Mouse (Mus musculus) spleen, postnatal 10 days (tissue): ENCODE data around the gene C2cd4a.

ENCODE experiments used
- DNase-seq, 2 experiments: peaks; one replicate each; pipeline ENCODE4 v3.0.0; 2021 to 2022; ENCODE audit warnings: low spot score in 2 of 2

The C2cd4a gene

DNA sequence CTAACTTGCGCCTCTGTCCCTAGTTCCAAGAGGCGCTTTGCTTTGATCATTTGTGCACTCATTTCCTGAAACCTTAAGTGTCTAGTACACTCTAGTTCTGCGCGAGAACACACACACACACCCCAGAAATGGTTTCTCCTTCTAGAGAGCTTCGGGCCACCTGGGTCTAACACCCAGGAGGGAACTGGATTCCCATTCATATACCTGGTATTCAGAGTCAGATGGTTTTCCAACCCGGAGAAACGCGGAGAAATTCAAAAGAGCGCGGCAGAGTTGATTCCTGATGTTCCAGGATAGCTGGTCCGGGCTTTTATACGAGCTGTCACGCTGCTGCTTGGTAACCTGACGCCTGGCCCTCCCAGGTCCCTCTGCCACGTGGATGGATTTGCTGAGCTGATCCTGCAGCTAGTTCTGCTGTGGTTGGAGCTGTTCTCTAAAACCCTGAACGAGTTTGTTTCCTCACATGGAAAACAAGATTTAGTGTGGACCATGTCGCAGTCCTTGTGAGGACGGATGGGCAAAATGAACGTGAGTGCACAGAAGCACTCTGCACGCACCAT lies at the start of gene C2cd4a:
TSS of gene C2cd4a (minus strand) at position 285 of the 560 bp plus-strand sequence.
- no peak for DNase-seq

DNA sequence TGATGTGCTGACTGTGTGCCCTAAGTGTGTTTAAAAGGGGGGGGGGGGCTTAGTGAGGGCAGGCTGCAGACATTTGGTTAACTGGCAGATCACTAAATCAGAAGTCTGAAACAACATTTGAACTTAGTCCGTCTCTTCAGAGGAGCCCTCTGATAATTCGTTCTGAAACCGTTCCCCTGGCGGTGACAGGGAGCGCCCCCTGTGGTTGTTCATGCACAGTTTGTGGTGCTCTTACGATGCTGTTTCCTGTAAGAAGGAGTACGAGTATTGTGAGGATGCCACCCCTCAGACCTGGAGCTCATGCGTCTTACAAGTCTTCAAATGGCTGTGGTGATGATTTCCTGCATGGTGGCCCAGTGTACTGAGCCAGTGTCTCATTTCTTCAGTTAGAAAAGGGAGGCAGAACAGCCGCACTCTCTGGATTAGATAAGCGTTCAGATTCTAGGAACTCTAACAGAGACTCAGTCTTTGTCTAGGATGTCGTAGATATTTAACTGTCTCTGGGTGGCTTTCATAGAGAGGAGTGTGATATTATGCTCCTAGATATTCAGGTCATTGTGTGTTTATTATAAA lies 46.2 kb upstream of the C2cd4a start:
- DNase-seq = no peak

DNA sequence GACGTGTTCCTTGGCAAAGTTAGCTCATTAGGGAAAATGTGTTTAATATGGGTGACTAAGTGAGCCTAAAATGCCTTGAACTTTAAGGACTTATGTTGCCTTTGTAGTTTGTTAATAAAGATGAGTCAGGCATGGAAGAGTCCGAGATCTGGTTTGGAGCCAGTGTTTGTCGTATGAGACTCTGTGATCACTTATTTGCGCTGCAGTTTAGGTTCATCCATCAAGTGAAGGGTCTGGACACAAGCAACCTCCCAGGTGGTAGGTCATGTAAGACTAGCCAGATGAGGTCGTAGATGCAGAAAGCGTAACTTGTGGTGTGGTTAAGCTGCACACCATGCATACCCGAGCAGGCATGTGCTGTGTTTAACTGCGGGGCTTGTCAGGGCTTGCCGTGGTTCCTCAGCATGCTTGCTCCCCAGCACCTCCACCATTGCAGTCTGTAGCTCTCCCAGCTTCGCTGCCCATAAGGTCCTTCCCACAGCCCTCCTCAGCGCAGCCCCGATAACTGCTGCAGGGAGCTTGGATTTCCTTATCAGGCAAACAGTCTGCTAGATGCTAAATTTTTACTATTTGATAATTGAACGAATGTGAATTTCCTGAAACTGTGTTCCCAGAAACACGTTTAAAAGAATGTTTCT lies 45.1 kb upstream of the C2cd4a start:
- DNase-seq = no peak

DNA sequence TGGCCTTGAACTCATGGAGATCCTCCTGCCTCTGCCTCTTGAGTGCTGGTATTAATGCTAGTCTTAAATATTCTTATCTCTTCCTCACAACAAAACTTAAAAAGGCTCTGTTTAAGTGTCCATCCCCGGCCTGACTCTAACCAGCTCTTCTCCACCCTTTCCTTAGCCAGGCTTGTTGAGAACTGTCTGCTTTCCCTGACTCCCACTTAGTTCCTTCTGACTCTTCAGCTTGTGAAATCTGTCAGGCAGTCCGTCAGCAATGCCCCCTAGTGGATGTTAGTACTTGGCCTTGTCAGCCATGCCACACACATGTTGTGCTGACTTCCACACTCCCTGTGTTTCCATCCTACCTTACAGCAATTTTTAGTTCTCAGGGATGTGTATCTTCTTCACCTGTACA lies 43.2 kb upstream of the C2cd4a start:
- DNase-seq = peak in 1 of 2 experiments; percentile 33

DNA sequence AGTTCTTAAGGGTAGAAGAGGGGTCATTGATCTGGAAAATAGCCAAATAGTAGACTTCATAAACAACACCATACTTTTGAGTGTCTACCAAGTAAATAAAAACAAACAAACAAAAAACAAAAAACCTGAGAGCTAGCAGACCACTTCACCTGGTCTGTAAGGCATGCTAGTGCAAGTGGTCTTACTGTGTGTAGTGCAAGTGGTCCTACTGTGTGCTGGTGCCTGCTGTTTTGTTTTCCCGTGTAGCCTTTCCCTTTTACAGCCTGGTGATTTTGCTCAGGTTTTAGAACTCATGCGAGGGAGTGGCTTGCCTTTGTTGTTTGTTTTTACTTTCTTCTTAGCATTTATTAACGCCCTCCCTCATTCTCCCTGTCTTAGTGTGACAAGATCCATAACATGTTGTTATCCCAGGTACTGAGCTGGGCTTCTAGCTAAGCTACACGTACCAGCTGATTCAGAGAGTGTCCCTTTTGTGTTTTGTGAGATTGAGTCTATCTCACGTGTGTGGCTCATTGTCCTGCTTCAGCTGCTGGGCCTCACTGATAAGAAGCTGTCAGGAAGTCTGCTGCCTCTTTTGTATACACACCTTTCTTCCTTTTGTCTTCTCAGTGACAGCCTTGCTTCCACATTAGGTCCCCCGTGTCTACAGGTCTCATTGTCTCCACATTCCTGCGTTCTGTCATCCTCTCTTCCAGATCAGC lies 42.5 kb upstream of the C2cd4a start:
- no peak for DNase-seq

DNA sequence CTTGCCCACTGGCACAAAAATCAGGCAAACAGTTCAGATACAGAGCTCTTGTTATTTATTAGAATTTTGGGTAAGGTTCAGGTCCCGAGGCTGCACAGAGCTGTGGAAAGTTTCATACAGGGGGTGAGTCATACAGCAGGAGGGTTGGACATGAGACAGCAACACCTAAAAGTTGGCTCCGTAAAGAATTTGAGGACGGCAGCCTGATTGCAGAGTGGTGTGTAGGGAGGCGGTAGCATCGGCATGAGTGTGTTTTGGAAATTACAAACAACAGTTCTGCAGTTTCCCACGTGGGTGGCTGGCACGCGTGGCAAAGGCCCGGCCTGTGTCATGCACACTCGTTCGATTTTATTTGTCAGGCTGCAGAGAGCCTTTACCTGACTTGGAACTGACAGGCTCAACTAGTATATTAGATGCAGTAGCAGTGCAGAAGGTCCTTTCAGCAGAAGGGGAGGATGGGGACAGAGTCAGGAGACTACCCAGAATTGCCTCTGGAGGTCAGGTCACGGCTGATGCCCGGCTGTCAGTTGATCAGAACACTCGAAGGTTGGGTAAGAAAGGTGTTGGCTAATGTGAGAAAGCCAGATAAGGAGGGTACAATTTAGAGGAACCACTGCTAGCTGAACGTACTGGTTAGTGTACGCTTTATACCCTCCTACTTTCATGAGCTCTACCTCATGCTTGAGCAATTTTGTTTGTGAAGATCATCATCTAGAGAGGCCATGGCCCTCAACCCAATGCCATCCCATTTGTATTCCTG lies 37.7 kb upstream of the C2cd4a start:
- no peak for DNase-seq

DNA sequence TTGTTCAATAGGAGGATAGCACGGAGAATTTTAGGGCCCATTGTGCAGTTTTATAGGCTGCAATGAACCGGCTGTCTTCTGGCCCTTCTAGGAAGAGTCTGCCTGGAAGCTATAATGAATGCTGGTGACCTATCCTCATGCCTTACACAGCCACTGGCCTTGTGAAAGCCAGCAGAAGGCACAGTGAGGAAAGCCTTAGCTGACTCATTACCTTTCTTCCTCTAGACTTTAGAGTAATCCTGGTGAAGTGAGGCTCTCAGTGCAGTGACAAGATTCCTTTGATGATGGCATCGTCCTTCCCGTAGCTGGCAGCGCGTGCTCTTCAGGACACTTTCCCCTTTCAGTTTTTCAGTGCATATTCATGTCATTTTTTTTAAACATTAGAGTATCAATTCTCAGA lies 35.3 kb upstream of the C2cd4a start:
- no peak for DNase-seq

DNA sequence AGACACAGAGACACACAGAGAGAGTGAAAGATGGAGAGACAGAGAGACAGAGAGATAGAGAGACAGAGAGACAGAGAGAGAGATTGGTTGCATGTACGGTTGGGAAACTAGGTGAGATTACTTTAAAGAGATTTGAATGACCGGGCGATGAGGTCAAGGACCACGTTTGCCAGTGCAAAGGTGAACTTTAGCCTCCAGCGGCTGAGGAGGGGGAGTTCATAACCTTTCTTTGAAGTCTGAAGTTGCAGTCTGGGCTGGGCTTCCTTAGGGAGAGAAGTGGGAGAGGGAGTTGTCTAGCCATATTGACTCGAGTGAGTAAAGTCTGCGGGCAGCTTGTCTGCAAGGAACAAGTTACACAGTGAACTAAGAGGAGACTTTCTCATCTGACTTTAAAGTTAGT lies 33.3 kb upstream of the C2cd4a start:
- no peak for DNase-seq

DNA sequence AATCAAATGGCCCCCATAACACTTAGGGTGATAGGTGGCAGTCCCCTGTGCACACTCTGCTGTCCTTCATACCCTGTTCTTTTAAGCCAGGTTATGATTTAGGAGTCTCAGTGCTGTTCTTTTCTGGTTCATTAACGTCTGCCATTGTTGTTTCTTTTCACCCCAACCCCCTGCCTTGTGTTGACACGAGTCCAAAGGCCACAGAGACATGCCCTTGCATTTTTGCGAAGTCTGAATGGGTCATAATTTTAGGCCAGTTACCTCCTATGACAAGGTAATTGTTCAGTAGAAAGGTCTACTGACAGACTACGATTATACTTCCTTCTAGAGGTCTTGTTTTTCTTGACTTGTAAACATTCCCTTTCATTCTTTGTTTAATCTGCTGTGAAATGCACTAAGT lies 31.9 kb upstream of the C2cd4a start:
- DNase-seq = no peak

DNA sequence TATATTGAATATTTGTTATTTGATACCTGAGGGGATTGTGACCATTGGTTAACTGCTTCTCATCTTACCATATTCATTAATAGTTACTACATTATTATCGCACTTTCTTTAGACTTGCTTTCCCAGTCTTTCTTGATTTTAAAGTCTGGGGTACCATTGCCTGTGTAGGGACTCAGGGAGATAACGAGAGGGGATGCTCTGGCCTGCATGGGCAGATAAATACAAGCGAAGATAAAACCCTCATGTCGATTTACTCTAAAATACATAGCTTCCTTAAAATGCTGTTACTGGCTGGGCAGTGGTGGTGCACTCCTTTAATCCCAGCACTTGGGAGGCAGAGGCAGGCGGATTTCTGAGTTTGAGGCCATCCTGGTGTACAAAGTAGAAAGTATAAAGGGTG lies 31.2 kb upstream of the C2cd4a start:
- no peak for DNase-seq

DNA sequence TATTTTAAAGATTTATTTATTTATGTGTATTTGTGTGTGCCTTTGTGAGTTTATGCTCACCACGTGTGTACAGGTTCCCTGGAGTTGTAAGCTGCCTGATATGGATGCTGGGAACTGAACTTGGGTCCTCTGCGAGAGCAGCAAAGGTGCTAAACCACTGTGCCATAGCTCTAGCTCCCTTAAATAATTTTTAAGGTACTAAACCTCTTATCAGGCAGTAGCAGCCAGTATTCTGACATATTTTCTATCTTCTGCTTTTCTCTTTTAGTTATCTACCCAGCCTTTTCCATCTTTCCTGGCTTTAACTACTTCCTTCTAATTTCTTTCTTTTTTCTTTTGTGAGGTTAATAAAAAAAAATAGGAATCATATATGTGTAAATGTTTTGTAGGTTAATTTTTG lies 28.1 kb upstream of the C2cd4a start:
- DNase-seq = no peak

DNA sequence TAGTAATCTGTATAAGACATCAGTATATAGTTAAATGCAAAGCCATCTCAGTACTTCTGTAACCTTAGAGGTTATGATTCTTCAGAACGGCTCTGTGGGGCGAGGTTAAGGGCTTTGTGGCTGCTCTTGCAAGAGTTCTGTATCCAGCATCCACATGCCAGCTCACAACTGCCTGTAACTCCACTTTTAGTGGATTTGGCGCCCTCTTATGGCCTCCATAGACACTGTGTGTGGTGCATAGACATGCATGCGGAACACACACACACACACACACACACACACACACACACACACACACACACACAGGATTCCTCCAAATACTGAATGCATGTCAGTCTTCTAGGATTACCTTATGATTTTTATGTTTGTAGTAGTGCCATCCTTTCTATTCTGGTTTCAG lies 19.0 kb upstream of the C2cd4a start:
- peak in 1 of 2 experiments; percentile 42 for DNase-seq

DNA sequence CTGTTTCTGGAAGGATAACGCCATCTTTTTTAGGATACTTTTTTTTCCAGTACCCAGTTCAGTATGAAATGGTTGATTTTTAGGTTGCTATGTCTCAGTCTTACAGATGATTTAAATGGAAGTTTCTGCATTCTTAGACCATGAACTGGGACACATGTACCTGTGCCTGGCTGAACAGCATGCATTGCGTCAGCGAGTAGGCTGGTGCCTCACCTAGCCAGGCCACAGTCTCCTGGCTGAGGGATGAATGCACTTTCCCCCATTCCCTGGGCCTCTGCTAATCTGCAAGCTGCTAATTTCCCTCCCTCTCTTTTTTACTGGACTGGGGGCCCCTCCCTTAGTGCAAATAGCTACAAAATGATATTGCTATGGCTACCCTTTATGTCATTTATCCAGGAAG lies 17.7 kb upstream of the C2cd4a start:
- no peak for DNase-seq

DNA sequence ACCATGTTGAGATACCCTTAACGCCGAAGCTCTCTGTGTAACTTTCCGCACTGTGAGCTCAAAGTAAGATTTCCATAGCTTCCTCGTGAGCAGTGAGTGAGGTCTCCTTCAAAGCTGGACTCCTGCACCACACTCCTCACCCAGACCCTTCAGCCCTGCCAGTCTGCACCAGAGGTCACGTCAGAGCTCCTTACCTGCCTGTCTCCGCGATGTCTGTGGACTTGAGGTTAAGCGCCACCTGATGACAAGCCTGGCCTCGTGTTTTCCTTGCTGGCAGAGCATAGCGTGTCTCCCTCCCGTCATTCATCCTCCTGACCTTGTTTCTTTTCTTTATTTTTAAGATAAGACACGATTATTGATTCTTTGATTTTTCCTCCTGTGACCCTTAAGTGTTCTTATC lies 17.3 kb upstream of the C2cd4a start:
- no peak for DNase-seq

DNA sequence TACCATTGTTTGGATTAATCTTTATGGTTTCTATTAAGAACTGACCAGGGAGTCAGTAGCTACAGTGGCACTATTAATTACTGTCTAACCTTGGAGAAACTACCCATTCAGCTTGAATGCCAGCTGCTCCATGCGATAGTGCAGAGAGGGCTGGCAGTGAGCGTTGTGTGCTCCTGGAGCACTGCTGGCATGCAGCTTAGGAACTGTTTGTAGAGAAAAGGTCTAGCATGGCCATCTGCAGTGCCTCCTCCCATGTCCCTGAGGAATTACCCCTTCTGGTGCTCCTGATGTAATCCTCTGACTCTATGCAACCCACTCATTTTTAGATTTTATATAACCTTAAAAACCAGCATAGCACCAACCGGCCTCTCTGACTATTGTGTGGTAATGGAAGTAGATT lies 15.5 kb upstream of the C2cd4a start:
- DNase-seq = no peak

DNA sequence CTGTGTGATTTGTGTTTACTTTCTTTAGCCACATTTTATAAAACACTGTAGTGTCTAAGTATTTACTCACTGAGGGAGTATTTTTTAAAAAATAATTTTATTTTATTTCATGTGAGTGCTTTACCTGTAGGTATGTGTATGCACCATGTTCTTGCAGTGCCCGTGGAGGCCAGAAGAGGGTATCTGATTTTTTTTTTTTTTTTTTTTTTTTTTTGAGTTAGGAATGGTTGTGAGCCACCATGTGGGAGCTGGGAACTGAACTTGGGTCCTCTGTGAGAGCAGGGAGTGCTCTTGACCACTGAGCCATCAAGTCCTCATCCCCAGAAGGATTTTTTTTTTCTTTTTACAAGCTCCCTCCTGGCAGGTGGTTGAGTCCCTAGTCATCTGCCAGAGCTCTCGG lies 14.0 kb upstream of the C2cd4a start:
- DNase-seq = no peak

DNA sequence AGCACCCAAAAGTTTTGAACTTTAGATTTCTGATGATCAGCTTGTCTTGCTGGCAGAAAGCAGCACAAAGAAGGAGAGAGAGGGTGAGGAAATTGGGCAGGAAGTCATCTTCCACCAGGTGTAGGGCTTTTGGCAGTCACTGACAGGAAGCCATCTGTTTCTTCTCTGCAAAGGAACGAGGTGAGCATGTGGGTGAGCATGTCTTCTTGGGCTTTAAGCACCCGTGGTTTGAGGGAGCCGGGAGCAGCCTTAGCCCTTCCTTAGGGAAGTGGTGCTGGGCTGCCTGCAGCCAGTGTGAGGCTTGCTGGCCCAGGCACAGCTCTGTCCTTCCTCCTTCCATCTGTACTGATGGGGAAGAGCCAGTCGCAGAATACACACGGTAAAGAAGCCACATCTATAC lies 13.5 kb upstream of the C2cd4a start:
- DNase-seq = no peak

DNA sequence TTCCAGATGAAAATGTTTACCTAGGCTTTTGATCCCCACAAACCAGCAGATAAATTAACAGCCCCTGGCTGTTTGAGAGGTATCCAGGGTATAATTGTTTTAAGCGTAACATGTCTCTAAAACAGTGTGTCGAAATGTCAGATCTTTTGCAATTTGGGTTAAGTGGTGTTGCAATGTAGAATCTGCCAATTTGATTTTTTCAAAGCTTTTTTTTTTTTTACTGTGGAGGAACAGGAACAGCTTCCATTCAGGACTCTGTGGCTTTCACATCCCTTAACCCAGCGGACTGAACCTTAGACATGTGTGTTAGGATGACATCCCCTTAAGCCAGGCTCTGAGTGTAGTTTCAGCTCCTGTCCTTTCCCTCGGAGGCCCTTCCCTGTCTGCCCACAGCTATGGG lies 12.9 kb upstream of the C2cd4a start:
- no peak for DNase-seq

DNA sequence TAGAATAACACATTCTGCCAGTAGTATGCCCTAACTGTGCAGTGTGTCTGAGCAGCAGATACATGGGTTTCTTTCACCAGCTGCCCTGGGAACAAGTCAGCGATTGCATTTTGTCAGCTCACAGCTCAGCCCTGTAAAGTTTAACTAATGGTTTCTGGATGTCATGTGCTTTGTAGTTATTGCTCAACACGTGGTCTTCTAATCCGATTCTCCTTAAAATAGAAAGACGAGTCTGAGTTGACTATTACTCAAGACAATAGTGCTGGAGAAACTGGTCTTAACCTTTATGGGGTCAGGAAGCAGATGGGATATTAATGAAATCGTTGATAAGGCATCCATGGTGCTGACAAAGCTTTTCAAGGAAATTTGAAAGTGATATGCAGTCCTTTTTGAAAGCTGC lies 10.7 kb upstream of the C2cd4a start:
- no peak for DNase-seq

DNA sequence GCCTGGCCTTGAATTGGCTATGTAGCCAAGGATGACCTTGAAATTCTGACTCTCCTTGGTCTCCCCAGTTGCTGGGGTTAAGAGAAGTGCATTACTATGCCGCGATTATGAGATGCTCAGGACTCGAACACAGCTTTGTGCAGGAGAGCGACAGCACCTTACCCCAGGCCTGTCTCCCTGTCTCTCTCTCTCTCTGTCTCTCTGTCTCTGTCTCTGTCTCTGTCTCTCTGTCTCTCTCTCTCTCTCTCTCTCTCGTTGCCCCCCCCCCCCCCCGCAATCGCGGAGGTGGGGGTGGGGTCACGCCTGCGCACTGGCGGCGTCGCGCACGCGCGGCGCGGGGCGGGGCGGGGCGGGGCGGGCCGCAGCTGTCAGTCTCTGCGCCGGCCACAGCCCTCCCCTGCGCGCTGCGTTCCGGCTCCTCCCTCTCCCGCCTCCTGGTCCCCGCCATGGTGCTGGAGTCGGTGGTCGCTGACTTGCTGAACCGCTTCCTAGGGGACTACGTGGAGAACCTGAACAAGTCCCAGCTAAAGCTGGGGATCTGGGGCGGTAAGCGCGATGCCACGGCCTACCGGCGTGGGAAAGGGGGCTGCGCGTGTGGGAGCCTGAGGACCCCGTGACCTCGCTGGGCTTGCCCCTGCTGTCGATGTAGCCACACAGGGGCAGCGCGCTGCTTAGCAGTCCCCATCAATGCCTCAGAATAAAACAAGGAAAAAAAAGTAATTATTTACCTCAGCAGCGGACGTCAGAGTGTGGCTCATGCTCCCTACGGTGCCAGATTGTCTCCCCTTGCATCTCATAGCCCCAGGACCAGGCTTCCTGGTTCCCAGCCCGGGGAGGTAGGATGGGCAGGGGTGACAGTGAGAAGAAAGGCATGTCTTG lies 8.1 kb upstream of the C2cd4a start, which contains the start of gene Vps13c:
TSS of gene Vps13c (plus strand) at position 416 of the 879 bp plus-strand sequence.
- peak; percentile 55 to 85 for DNase-seq

DNA sequence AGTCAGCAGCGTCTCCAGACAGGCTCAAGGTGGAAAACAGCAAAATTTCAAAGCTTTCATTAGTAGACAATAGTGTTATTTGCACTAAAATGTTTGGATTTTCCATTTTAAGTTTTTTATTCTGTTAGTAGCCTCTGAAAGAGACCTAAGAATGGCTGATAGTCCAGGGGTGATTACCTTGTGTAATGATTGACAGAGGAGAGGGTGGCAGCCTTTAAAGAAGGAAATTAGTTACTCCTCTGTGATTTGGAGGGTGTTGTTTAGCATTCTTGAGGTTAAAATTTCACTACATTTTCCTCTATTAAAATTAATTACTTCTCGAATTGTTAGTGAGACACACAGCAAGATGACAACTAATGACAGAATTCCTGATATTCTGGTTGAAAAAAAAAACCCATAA lies 5.2 kb upstream of the C2cd4a start:
- DNase-seq = no peak
